Mouse (Mus musculus) MEL (cell line): ENCODE data around the gene Klhdc4.

Source experiments
- EP300 ChIP-seq, 2 experiments: IDR thresholded peaks; 2 replicates each; pipeline ENCODE4 v1.6.1; 2011; ENCODE audit warnings: improper control_type of control experiment in 2 of 2, low read length in 2 of 2, low read depth in 1 of 2, mild to moderate bottlenecking in 1 of 2
- GABPA ChIP-seq: IDR thresholded peaks from 2 replicates; pipeline ENCODE4 v1.6.1; 2012; ENCODE audit warnings: low read depth, mild to moderate bottlenecking, inconsistent platforms, low read length, improper control_type of control experiment, moderate library complexity
- GATA1 ChIP-seq: IDR thresholded peaks from 2 replicates; pipeline ENCODE4 v1.6.1; 2011; ENCODE audit warnings: low read depth, low read length, improper control_type of control experiment
- MAFK ChIP-seq: IDR thresholded peaks from 2 replicates; pipeline ENCODE4 v1.6.1; 2011; ENCODE audit warnings: low read depth, mild to moderate bottlenecking, low read length, improper control_type of control experiment, borderline replicate concordance
- TBP ChIP-seq: IDR thresholded peaks from 2 replicates; pipeline ENCODE4 v1.8.0; 2011; ENCODE audit warnings: low read depth, low read length, improper control_type of control experiment

DNA sequence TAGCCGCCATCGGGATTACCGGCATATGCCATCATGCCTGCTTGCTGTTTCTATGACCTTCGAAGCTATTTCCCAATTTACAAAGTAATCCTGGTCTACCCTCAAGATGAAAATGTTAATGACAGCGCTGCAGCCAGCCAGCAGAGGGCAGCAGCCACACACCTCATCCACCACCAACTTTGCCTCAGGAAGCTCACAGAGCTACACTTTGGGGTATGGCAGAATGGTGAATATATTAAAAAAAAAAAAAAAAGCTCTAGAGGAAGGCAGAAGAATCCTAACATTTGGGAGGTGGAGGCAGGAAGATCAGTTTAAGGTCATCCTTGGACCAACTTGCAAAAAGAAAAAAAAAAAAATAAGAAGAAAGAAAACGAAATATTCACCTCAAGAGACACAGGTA is 20.6 kb upstream of the Klhdc4 start:
- no peak for TF ChIP-seq GABPA
- TF ChIP-seq EP300 (IDR thresholded peaks at IDR 0.05; ENCODE audit: low read depth in 1 of 2, low read length in 2 of 2), result peak in 1 of 2 experiments; percentile 34; a peak in 1 of 4 replicates
- TF ChIP-seq TBP, result peak; percentile 68
- no peak for TF ChIP-seq MAFK
- TF ChIP-seq GATA1, result no peak
